Mouse (Mus musculus): Measurements from ENCODE around the gene Tbc1d16. TPM values are rescaled to one million over a fixed set of nuclear protein-coding genes. Genes with fewer than 3 reads are reported as not detected.

Tbc1d16 gene
- polyA plus RNA-seq, 1 experiment, result 3.9 TPM

- Histone ChIP-seq H3K4me3 (ENCODE audit: extremely low read depth, insufficient read depth, insufficient read length) (no peak overlapping the region), H3K4me1 (ENCODE audit: control insufficient read depth, insufficient read depth, insufficient read length) (peaks cover 14% of the 10 kb centered on the region; the same call in 1 of the 2 replicates), H3K36me3 (ENCODE audit: control insufficient read depth, insufficient read depth, low read length) (no peaks in the 10 kb centered on the region), H3K27ac (ENCODE audit: insufficient read depth, low read length) (no peak overlapping the region), H3K27me3 (ENCODE audit: control insufficient read depth, insufficient read depth, low read length) (no peaks in the 10 kb centered on the region)
- TF ChIP-seq POLR2A (IDR thresholded peaks at IDR 0.05; ENCODE audit: low read depth, low read length) (no peak), CTCF (IDR thresholded peaks at IDR 0.05; ENCODE audit: extremely low read depth, insufficient read depth, insufficient read length, insufficient replicate concordance) (no peak)
- WGBS, result 88% methylated on average over 5 of the region's 5 CpGs
- DNase-seq (ENCODE audit: low read depth in 1 of 2, low spot score in 2 of 2), result no peak
Measured at GRCm38 (mm10) chr11:119192176-119192575, 36.1 kb downstream of the Tbc1d16 start.

- no peak for DNase-seq (ENCODE audit: low read depth in 1 of 2, low spot score in 2 of 2)
- H3K27ac ChIP-seq (ENCODE audit: insufficient read depth, low read length), result no peak overlapping the region
- no peaks in the 10 kb centered on the region for H3K27me3 ChIP-seq (ENCODE audit: control insufficient read depth, insufficient read depth, low read length)
- no peak overlapping the region for H3K4me3 ChIP-seq (ENCODE audit: extremely low read depth, insufficient read depth, insufficient read length)
- TF ChIP-seq CTCF (IDR thresholded peaks at IDR 0.05; ENCODE audit: extremely low read depth, insufficient read depth, insufficient read length, insufficient replicate concordance) (no peak), POLR2A (IDR thresholded peaks at IDR 0.05; ENCODE audit: low read depth, low read length) (no peak)
- H3K4me1 ChIP-seq (ENCODE audit: control insufficient read depth, insufficient read depth, insufficient read length), result peaks cover 14% of the 10 kb centered on the region; the same call in 1 of the 2 replicates
- no peaks in the 10 kb centered on the region for H3K36me3 ChIP-seq (ENCODE audit: control insufficient read depth, insufficient read depth, low read length)
- WGBS, result 34% methylated on average over 9 of the region's 9 CpGs
Measured at GRCm38 (mm10) chr11:119191606-119192081, 36.7 kb downstream of the Tbc1d16 start.

GRCm38 (mm10) chr11:119190498-119190897, 37.8 kb downstream of the Tbc1d16 start:
- WGBS, result 2% methylated on average over 11 of the region's 11 CpGs
- Histone ChIP-seq H3K27me3 (ENCODE audit: control insufficient read depth, insufficient read depth, low read length) (no peaks in the 10 kb centered on the region), H3K27ac (ENCODE audit: insufficient read depth, low read length) (no peak overlapping the region), H3K4me3 (ENCODE audit: extremely low read depth, insufficient read depth, insufficient read length) (no peak overlapping the region), H3K36me3 (ENCODE audit: control insufficient read depth, insufficient read depth, low read length) (no peaks in the 10 kb centered on the region), H3K4me1 (ENCODE audit: control insufficient read depth, insufficient read depth, insufficient read length) (peaks cover 14% of the 10 kb centered on the region; the same call in 1 of the 2 replicates)
- DNase-seq (ENCODE audit: low read depth in 1 of 2, low spot score in 2 of 2), result peak; percentile 33 to 65
- TF ChIP-seq CTCF (IDR thresholded peaks at IDR 0.05; ENCODE audit: extremely low read depth, insufficient read depth, insufficient read length, insufficient replicate concordance), result peak; percentile 78; the same call in 1 of the 2 replicates
- TF ChIP-seq POLR2A (IDR thresholded peaks at IDR 0.05; ENCODE audit: low read depth, low read length), result no peak

GRCm38 (mm10) chr11:119189319-119189718, 39.0 kb downstream of the Tbc1d16 start:
- WGBS, result 91% methylated on average over 3 of the region's 3 CpGs
- no peak overlapping the region for H3K27ac ChIP-seq (ENCODE audit: insufficient read depth, low read length)
- H3K4me1 ChIP-seq (ENCODE audit: control insufficient read depth, insufficient read depth, insufficient read length), result peaks cover 14% of the 10 kb centered on the region; the same call in 1 of the 2 replicates
- no peak for DNase-seq (ENCODE audit: low read depth in 1 of 2, low spot score in 2 of 2)
- TF ChIP-seq CTCF (IDR thresholded peaks at IDR 0.05; ENCODE audit: extremely low read depth, insufficient read depth, insufficient read length, insufficient replicate concordance) (no peak), POLR2A (IDR thresholded peaks at IDR 0.05; ENCODE audit: low read depth, low read length) (no peak)
- H3K4me3 ChIP-seq (ENCODE audit: extremely low read depth, insufficient read depth, insufficient read length), result no peak overlapping the region
- no peaks in the 10 kb centered on the region for H3K27me3 ChIP-seq (ENCODE audit: control insufficient read depth, insufficient read depth, low read length)
- H3K36me3 ChIP-seq (ENCODE audit: control insufficient read depth, insufficient read depth, low read length), result no peaks in the 10 kb centered on the region

- Histone ChIP-seq H3K36me3 (ENCODE audit: control insufficient read depth, insufficient read depth, low read length) (no peaks in the 10 kb centered on the region), H3K27me3 (ENCODE audit: control insufficient read depth, insufficient read depth, low read length) (no peaks in the 10 kb centered on the region), H3K4me3 (ENCODE audit: extremely low read depth, insufficient read depth, insufficient read length) (no peak overlapping the region), H3K4me1 (ENCODE audit: control insufficient read depth, insufficient read depth, insufficient read length) (peaks cover 17% of the 10 kb centered on the region; the same call in 1 of the 2 replicates), H3K27ac (ENCODE audit: insufficient read depth, low read length) (no peak overlapping the region)
- TF ChIP-seq CTCF (IDR thresholded peaks at IDR 0.05; ENCODE audit: extremely low read depth, insufficient read depth, insufficient read length, insufficient replicate concordance) (no peak), POLR2A (IDR thresholded peaks at IDR 0.05; ENCODE audit: low read depth, low read length) (no peak)
- 78% methylated on average over 6 of the region's 6 CpGs for whole genome bisulfite sequencing
- DNase-seq (ENCODE audit: low read depth in 1 of 2, low spot score in 2 of 2), result no peak
Measured at GRCm38 (mm10) chr11:119188389-119188788, 39.9 kb downstream of the Tbc1d16 start.

- no peak for DNase-seq (ENCODE audit: low read depth in 1 of 2, low spot score in 2 of 2)
- Histone ChIP-seq H3K36me3 (ENCODE audit: control insufficient read depth, insufficient read depth, low read length) (no peaks in the 10 kb centered on the region), H3K4me3 (ENCODE audit: extremely low read depth, insufficient read depth, insufficient read length) (no peak overlapping the region), H3K4me1 (ENCODE audit: control insufficient read depth, insufficient read depth, insufficient read length) (peaks cover 17% of the 10 kb centered on the region; the same call in 1 of the 2 replicates), H3K27ac (ENCODE audit: insufficient read depth, low read length) (no peak overlapping the region), H3K27me3 (ENCODE audit: control insufficient read depth, insufficient read depth, low read length) (no peaks in the 10 kb centered on the region)
- no peak for TF ChIP-seq POLR2A (IDR thresholded peaks at IDR 0.05; ENCODE audit: low read depth, low read length)
- TF ChIP-seq CTCF (IDR thresholded peaks at IDR 0.05; ENCODE audit: extremely low read depth, insufficient read depth, insufficient read length, insufficient replicate concordance), result no peak
- WGBS, result 79% methylated on average over 10 of the region's 10 CpGs
Measured at GRCm38 (mm10) chr11:119187800-119188197, 40.5 kb downstream of the Tbc1d16 start.

All from spleen, adult 2 months (tissue).